Mouse (Mus musculus): ENCODE measurements around the gene Ptgfrn.

The Ptgfrn gene

GRCm38 (mm10) chr3:101003575-101004356 lies 106.3 kb downstream of the Ptgfrn start:
- no peak for DNase-seq

GRCm38 (mm10) chr3:100999732-101000131 lies 110.3 kb downstream of the Ptgfrn start:
- DNase-seq, result no peak

GRCm38 (mm10) chr3:100998904-100999340 lies 111.2 kb downstream of the Ptgfrn start:
- DNase-seq, result peak; percentile 50

DNA sequence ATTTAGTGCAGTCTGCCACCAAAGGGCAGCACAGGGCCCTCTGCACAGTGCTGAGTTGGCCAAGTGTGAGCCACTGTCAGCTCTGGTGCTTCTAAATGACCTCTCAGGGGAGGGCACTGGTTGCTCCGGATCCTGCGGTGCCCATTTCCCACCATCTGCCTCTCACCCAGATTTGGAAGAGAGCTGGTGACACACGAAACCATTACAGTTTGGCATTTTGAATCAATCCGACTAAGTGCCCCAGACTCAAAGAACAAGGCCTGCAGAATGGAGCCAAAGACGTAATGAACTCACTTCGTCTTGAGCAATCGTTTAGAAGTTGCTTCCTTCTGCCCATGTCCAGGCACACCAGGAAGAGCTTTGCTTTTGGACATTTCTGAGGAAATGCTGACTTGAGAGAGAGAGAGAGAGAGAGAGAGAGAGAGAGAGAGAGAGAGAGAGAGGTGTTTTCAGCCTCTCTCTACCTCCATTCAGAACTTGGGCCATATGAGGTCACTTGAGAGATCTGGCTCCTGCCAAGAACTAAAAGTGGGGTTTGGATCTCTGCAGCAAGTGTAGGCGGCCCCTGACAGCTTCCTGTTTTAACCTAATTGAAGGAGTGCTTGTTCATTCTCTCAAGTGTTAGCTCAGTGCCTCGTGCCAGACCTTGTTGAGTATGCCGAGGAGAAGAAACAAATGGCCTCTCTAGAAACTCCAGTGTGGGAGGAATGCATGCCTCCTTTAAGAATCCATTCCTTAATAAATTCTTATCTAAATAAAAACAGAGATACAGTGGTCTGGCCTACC lies 112.1 kb downstream of the Ptgfrn start:
- no peak for DNase-seq

DNA sequence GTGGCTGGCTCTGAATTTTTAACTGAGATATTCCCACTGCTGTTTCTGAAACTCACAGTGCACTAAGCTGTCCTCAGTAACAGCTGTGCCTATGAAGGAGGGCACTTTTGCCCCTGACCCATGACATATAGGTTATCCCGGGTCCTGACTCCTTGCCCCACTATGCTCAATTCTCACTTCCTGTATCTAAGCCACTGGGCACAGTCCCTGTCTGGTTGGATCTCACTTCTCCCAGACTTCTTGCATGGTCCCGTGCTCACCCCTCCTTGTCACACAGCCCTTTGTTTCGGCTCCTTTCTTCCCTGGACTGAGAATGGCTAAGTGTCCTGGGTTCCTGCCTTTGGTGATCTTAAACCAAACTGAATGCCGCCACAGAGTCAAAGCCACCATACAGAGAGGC lies 115.8 kb downstream of the Ptgfrn start:
- DNase-seq, result no peak

- DNase-seq, result no peak
These were observed 116.4 kb downstream of the Ptgfrn start for GRCm38 (mm10) chr3:100993718-100994117.

GRCm38 (mm10) chr3:100993158-100993557 lies 116.9 kb downstream of the Ptgfrn start:
- no peak for DNase-seq

Data from right cerebral cortex, postnatal 4 days (tissue).